In genomic region chr2:163644047-163644446, GRCm38 (mm10) we compare ENCODE assay signal across 8 mouse cellular contexts. TPM values are rescaled to one million over a fixed set of nuclear protein-coding genes. Genes with fewer than 3 reads are reported as not detected.
A peak's percentile ranks its signal among the peaks of the same experiment; 100 is the strongest.
DNase-seq lines count a peak whose midpoint lies in the region; ATAC-seq and TF ChIP-seq lines count a peak whose summit lies in the region.

No protein-coding gene starts in this region.

- 15% methylated on average over 4 of the region's 4 CpGs for WGBS in heart, embryonic 10.5 days
- WGBS in forebrain, embryonic 12.5 days, result 10% methylated on average over 4 of the region's 4 CpGs
- WGBS in liver, embryonic 16.5 days (ENCODE audit: insufficient replicate concordance), result 2% methylated on average over 4 of the region's 4 CpGs

- peak overlapping the region; percentile 74; the same call in 1 of the 2 replicates for H3K4me2 ChIP-seq in CH12.LX (ENCODE audit: insufficient read depth, low read depth, poor library complexity, severe bottlenecking)
- peak overlapping the region; percentile 61 for H3K4me2 ChIP-seq in forebrain, embryonic 12.5 days
- H3K4me2 ChIP-seq in liver, embryonic 16.5 days (ENCODE audit: low read depth, low read length), result peak overlapping the region; percentile 77

- in situ Hi-C loops in CH12.LX (cut with MboI; ENCODE audit: low pct_ligation_motif_present, low pct_unique_long_range_greater_than_20kb, low sequenced_read_pairs), result no loop called here

- H3K9ac ChIP-seq in CH12.LX (ENCODE audit: insufficient read depth, low read depth), result peak overlapping the region; percentile 84
- H3K9ac ChIP-seq in forebrain, embryonic 12.5 days, result peak overlapping the region; percentile 85
- peak overlapping the region; percentile 100 for H3K9ac ChIP-seq in liver, embryonic 16.5 days (ENCODE audit: low read depth, low read length)

- TF ChIP-seq EP300 in CH12.LX (IDR thresholded peaks at IDR 0.05; ENCODE audit: low read length), result no peak

- H3K36me3 ChIP-seq in heart, embryonic 10.5 days, result peaks cover 12% of the 10 kb centered on the region; the same call in 1 of the 2 replicates
- H3K36me3 ChIP-seq in CH12.LX (replicated peaks in 1 of 2; ENCODE audit: control insufficient read depth in 1 of 2, insufficient read depth in 1 of 2, low read length in 1 of 2), result peaks cover 18 to 24% of the 10 kb centered on the region in 2 experiments
- H3K36me3 ChIP-seq in forebrain, embryonic 12.5 days (replicated peaks), result no peaks in the 10 kb centered on the region
- H3K36me3 ChIP-seq in liver, embryonic 16.5 days (ENCODE audit: control insufficient read depth, insufficient read depth), result peaks cover 30% of the 10 kb centered on the region

- peaks cover 54% of the 10 kb centered on the region for H3K4me1 ChIP-seq in heart, embryonic 10.5 days
- peaks cover 3 to 36% of the 10 kb centered on the region in 2 experiments for H3K4me1 ChIP-seq in CH12.LX (ENCODE audit: control insufficient read depth in 1 of 2, insufficient read depth in 2 of 2)
- H3K4me1 ChIP-seq in forebrain, embryonic 12.5 days, result peaks cover 23% of the 10 kb centered on the region
- H3K4me1 ChIP-seq in liver, embryonic 16.5 days (ENCODE audit: control insufficient read depth, low read depth, low read length), result peaks cover 41% of the 10 kb centered on the region

- no peak for TF ChIP-seq POLR2A in CH12.LX (IDR thresholded peaks at IDR 0.05; ENCODE audit: low read depth, low read length)

- DNase-seq in heart, embryonic 10.5 days (ENCODE audit: low spot score), result no peak
- DNase-seq in heart, postnatal 10 days, result no peak
- DNase-seq in CH12.LX (ENCODE audit: extremely low read depth), result no peak
- DNase-seq in right cerebral cortex, adult 18-20 months, result no peak
- DNase-seq in left cerebral cortex, postnatal 36 days (ENCODE audit: low spot score in 2 of 2), result no peak

- intact Hi-C loops in heart, postnatal 10 days (cut with DNase I), result loop anchor here (2.0 kb wide), 1 partner anchor 75 kb away; no protein-coding TSS in a partner anchor
- intact Hi-C loops in left cerebral cortex, postnatal 36 days (cut with DNase I), result loop anchor here (2.0 kb wide), 1 partner anchor 15 kb away; the partner anchor contains the start of gene Pkig

- no peak for ATAC-seq in forebrain, embryonic 12.5 days (ENCODE audit: low FRiP score)
- no peak for ATAC-seq in liver, embryonic 16.5 days (ENCODE audit: low read depth)
- ATAC-seq in frontal cortex, adult (ENCODE audit: low TSS enrichment), result no peak

- peak overlapping the region; percentile 99 for H3K27ac ChIP-seq in heart, embryonic 10.5 days
- peak overlapping the region; percentile 98 for H3K27ac ChIP-seq in CH12.LX (ENCODE audit: insufficient read depth, low read depth)
- peak overlapping the region; percentile 98 for H3K27ac ChIP-seq in forebrain, embryonic 12.5 days
- peak overlapping the region; percentile 100 for H3K27ac ChIP-seq in liver, embryonic 16.5 days (ENCODE audit: low read length)

- no peak for TF ChIP-seq RAD21 in CH12.LX (IDR thresholded peaks at IDR 0.05; ENCODE audit: low read depth, low read length)

- peak overlapping the region; percentile 97 for H3K4me3 ChIP-seq in heart, embryonic 10.5 days
- H3K4me3 ChIP-seq in CH12.LX (replicated peaks in 1 of 3; ENCODE audit: low read depth in 2 of 3, low read length in 2 of 3, poor library complexity in 1 of 3), result peak overlapping the region; percentile 71 to 77 (median 75)
- H3K4me3 ChIP-seq in forebrain, embryonic 12.5 days (replicated peaks), result peak overlapping the region; percentile 73
- peak overlapping the region; percentile 100 for H3K4me3 ChIP-seq in liver, embryonic 16.5 days (ENCODE audit: low read depth, low read length)

- TF ChIP-seq CTCF in CH12.LX (conservative IDR thresholded peaks at IDR 0.05 in 1 of 2, IDR thresholded peaks at IDR 0.05 in 1 of 2; ENCODE audit: low read depth in 2 of 2, low read length in 2 of 2), result no peak; a peak in 1 of 4 replicates

- H3K27me3 ChIP-seq in heart, embryonic 10.5 days (ENCODE audit: insufficient read depth, poor library complexity, severe bottlenecking), result no peaks in the 10 kb centered on the region
- no peaks in the 10 kb centered on the region for H3K27me3 ChIP-seq in CH12.LX (replicated peaks)
- no peaks in the 10 kb centered on the region for H3K27me3 ChIP-seq in forebrain, embryonic 12.5 days
- H3K27me3 ChIP-seq in liver, embryonic 16.5 days (ENCODE audit: control insufficient read depth, insufficient read depth, low read depth, low read length), result no peaks in the 10 kb centered on the region

- H3K9me3 ChIP-seq in heart, embryonic 10.5 days, result no peaks in the 10 kb centered on the region
- H3K9me3 ChIP-seq in CH12.LX (replicated peaks; ENCODE audit: low read length), result no peaks in the 10 kb centered on the region
- no peaks in the 10 kb centered on the region for H3K9me3 ChIP-seq in forebrain, embryonic 12.5 days
- no peaks in the 10 kb centered on the region for H3K9me3 ChIP-seq in liver, embryonic 16.5 days (replicated peaks; ENCODE audit: control insufficient read depth, low read length)

- dilution Hi-C loops in CH12.LX (cut with MboI; ENCODE audit: extremely low pct_ligation_motif_present, extremely low pct_unique_long_range_greater_than_20kb, low sequenced_read_pairs), result no loop called here

- H3K79me2 ChIP-seq in CH12.LX (replicated peaks; ENCODE audit: control insufficient read depth, extremely low read depth, insufficient read depth, poor library complexity, severe bottlenecking), result peaks cover 51% of the 10 kb centered on the region

TF ChIP-seq in CH12.LX, 34 proteins besides CTCF, POLR2A, EP300 and RAD21:
- TF ChIP-seq SIN3A (IDR thresholded peaks at IDR 0.05; ENCODE audit: low read length) (peak; percentile 11), MEF2A (IDR thresholded peaks at IDR 0.05; ENCODE audit: borderline replicate concordance, low read depth, low read length) (no peak)

RNA-seq across cellular contexts. Expression of gene Serinc3, which starts 0.9 kb away (rescaled TPM):
- polyA plus RNA-seq in heart, embryonic 10.5 days (2016; fragmentation: Nextera tagmentation; extraction: Ambion mirVana), result 51.1 and 55.2 TPM in 2 replicates
- 100 to 1,000 TPM; 327 to 358 TPM for total RNA-seq in heart, postnatal 10 days (2021)
- total RNA-seq in CH12.LX (2012; rRNA removed), result 345 and 358 TPM in 2 replicates
- total RNA-seq in CH12.LX (2014; rRNA removed), result 411 and 467 TPM in 2 replicates
- polyA plus RNA-seq in CH12.LX (2012; ENCODE audit: insufficient read length, low read depth), result 493 and 611 TPM in 2 replicates
- 32.1 and 36.1 TPM in 2 replicates for polyA plus RNA-seq in forebrain, embryonic 12.5 days (2016; fragmentation: Nextera tagmentation; extraction: Ambion mirVana)
- 138 and 149 TPM in 2 replicates for polyA plus RNA-seq in liver, embryonic 16.5 days (2015; fragmentation: Nextera tagmentation; extraction: Ambion mirVana)
- 100 to 1,000 TPM; 224 to 251 TPM for total RNA-seq in left cerebral cortex, postnatal 36 days (2021)

RNA-seq across cellular contexts. Expression of gene Pkig, which starts 14.1 kb away (rescaled TPM):
- polyA plus RNA-seq in heart, embryonic 10.5 days (2016; fragmentation: Nextera tagmentation; extraction: Ambion mirVana), result 226 and 259 TPM in 2 replicates
- total RNA-seq in heart, postnatal 10 days (2021), result 100 to 1,000 TPM; 177 to 195 TPM
- total RNA-seq in CH12.LX (2012; rRNA removed) (225 and 253 TPM in 2 replicates), CH12.LX (2014; rRNA removed) (227 and 228 TPM in 2 replicates)
- 364 and 473 TPM in 2 replicates for polyA plus RNA-seq in CH12.LX (2012; ENCODE audit: insufficient read length, low read depth)
- polyA plus RNA-seq in forebrain, embryonic 12.5 days (2016; fragmentation: Nextera tagmentation; extraction: Ambion mirVana), result 156 and 158 TPM in 2 replicates
- polyA plus RNA-seq in liver, embryonic 16.5 days (2015; fragmentation: Nextera tagmentation; extraction: Ambion mirVana), result 83.1 and 86.6 TPM in 2 replicates
- 100 to 1,000 TPM; 135 to 144 TPM for total RNA-seq in left cerebral cortex, postnatal 36 days (2021)

RNA-seq across cellular contexts. Expression of gene Ttpal, which starts 41.9 kb away (rescaled TPM):
- 27.5 and 31.8 TPM in 2 replicates for polyA plus RNA-seq in heart, embryonic 10.5 days (2016; fragmentation: Nextera tagmentation; extraction: Ambion mirVana)
- total RNA-seq in heart, postnatal 10 days (2021), result 10 to 100 TPM; 13.6 to 14.2 TPM
- 25.7 and 26.2 TPM in 2 replicates for total RNA-seq in CH12.LX (2012; rRNA removed)
- total RNA-seq in CH12.LX (2014; rRNA removed), result 32.5 and 38.9 TPM in 2 replicates
- 17.3 and 21.9 TPM in 2 replicates for polyA plus RNA-seq in CH12.LX (2012; ENCODE audit: insufficient read length, low read depth)
- polyA plus RNA-seq in forebrain, embryonic 12.5 days (2016; fragmentation: Nextera tagmentation; extraction: Ambion mirVana), result 49.4 and 49.8 TPM in 2 replicates
- polyA plus RNA-seq in liver, embryonic 16.5 days (2015; fragmentation: Nextera tagmentation; extraction: Ambion mirVana), result 9.2 and 10.6 TPM in 2 replicates
- total RNA-seq in left cerebral cortex, postnatal 36 days (2021), result 10 to 100 TPM; 63.0 to 70.7 TPM
